Mouse (Mus musculus) embryonic facial prominence, embryonic 11.5 days (tissue): Measurements from ENCODE around the gene Spock1. TPM values are rescaled to one million over a fixed set of nuclear protein-coding genes. Genes with fewer than 3 reads are reported as not detected.

Source experiments
- ATAC-seq: fragments of 200-750 bp; cut with Nextera tagmentation; replicated peaks from 2 replicates; pipeline ENCODE4 v1.8.0; 2017; ENCODE audit warnings: low read depth; ENCODE audit not compliant: insufficient number of reproducible peaks, low FRiP score, low TSS enrichment
- DNase-seq: peaks from one replicate; pipeline ENCODE4 v3.0.0-alpha.2; 2015; ENCODE audit warnings: low spot score
- H3K27ac ChIP-seq: fragments of 300-500 bp; sonication (generic); replicated peaks from 2 replicates; pipeline ENCODE4 v1.5.1; 2014; ENCODE audit warnings: mild to moderate bottlenecking, low read depth, low read length, control low read depth
- H3K27me3 ChIP-seq: fragments of 300-500 bp; sonication (generic); 2 replicates; pipeline ENCODE4 v1.6.1; 2014; ENCODE audit warnings: mild to moderate bottlenecking, low read length, moderate library complexity, mixed read lengths; ENCODE audit not compliant: control insufficient read depth, insufficient read depth
- H3K36me3 ChIP-seq: fragments of 300-500 bp; sonication (generic); replicated peaks from 2 replicates; pipeline ENCODE4 v1.6.1; 2014; ENCODE audit warnings: low read depth, mild to moderate bottlenecking, low read length, moderate library complexity, mixed read lengths; ENCODE audit not compliant: control insufficient read depth, insufficient read depth
- H3K4me1 ChIP-seq: fragments of 300-500 bp; sonication (generic); 2 replicates; pipeline ENCODE4 v1.6.1; 2014; ENCODE audit warnings: low read length, mixed read lengths; ENCODE audit not compliant: control insufficient read depth, insufficient read depth
- H3K4me2 ChIP-seq: fragments of 300-500 bp; sonication (generic); 2 replicates; pipeline ENCODE4 v1.6.1; 2014; ENCODE audit warnings: low read depth, mild to moderate bottlenecking, control low read depth, low read length, moderate library complexity
- H3K4me3 ChIP-seq: fragments of 300-500 bp; sonication (generic); 2 replicates; pipeline ENCODE4 v1.5.1; 2014; ENCODE audit warnings: low read depth, low read length, control low read depth
- H3K9ac ChIP-seq: fragments of 300-500 bp; sonication (generic); replicated peaks from 2 replicates; pipeline ENCODE4 v1.6.1; 2014; ENCODE audit warnings: mild to moderate bottlenecking, control low read depth, low read length
- H3K9me3 ChIP-seq: fragments of 300-500 bp; sonication (generic); replicated peaks from 2 replicates; pipeline ENCODE4 v1.6.1; 2016; ENCODE audit warnings: mild to moderate bottlenecking, low read length, inconsistent platforms, mixed read lengths; ENCODE audit not compliant: control insufficient read depth
- WGBS: fragments of 180-500 bp; shearing (Covaris S2); extraction: QIAGEN DNeasy Blood & Tissue Kit; methylation state at CpG from one replicate; pipeline ENCODE4 v1.1.7; 2014; 5-methylcytosine and 5-hydroxymethylcytosine counted together
- polyA plus RNA-seq: library from polyadenylated mRNA; unstranded; fragments of >200 nt; fragmentation: Nextera tagmentation; extraction: Ambion mirVana; gene quantifications from 2 replicates; pipeline ENCODE4 v1.2.1, GENCODE M21; 2014

The Spock1 gene
- polyA plus RNA-seq, 1 experiment from 2014 or later: 7.6 TPM

GRCm38 (mm10) chr13:57667621-57668020, 240.5 kb downstream of the Spock1 start:
- no peak overlapping the region for H3K4me3 ChIP-seq
- 48% methylated on average over 3 of the region's 3 CpGs for WGBS
- H3K27ac ChIP-seq: no peak overlapping the region
- H3K36me3 ChIP-seq: no peaks in the 10 kb centered on the region
- no peaks in the 10 kb centered on the region for H3K9me3 ChIP-seq
- no peaks in the 10 kb centered on the region for H3K27me3 ChIP-seq
- H3K4me2 ChIP-seq: no peak overlapping the region
- ATAC-seq (no peak), DNase-seq (peak; percentile 59)
- no peaks in the 10 kb centered on the region for H3K4me1 ChIP-seq
- no peak overlapping the region for H3K9ac ChIP-seq

GRCm38 (mm10) chr13:57666173-57666842, 241.8 kb downstream of the Spock1 start:
- WGBS: 50% methylated on average over 9 of the region's 9 CpGs
- no peak overlapping the region for H3K4me3 ChIP-seq
- ATAC-seq (no peak), DNase-seq (no peak)
- H3K9ac ChIP-seq: no peak overlapping the region
- no peak overlapping the region for H3K27ac ChIP-seq
- H3K27me3 ChIP-seq: no peaks in the 10 kb centered on the region
- no peak overlapping the region for H3K4me2 ChIP-seq
- H3K4me1 ChIP-seq: no peaks in the 10 kb centered on the region
- H3K9me3 ChIP-seq: no peaks in the 10 kb centered on the region
- no peaks in the 10 kb centered on the region for H3K36me3 ChIP-seq

- Histone ChIP-seq H3K9ac (no peak overlapping the region), H3K4me2 (no peak overlapping the region), H3K4me3 (no peak overlapping the region), H3K27ac (no peak overlapping the region), H3K27me3 (no peaks in the 10 kb centered on the region), H3K36me3 (no peaks in the 10 kb centered on the region), H3K4me1 (no peaks in the 10 kb centered on the region), H3K9me3 (no peaks in the 10 kb centered on the region)
- ATAC-seq (no peak), DNase-seq (no peak)
- WGBS: 80% methylated on average over 4 of the region's 4 CpGs
Observed at GRCm38 (mm10) chr13:57662554-57662953, 245.6 kb downstream of the Spock1 start.

GRCm38 (mm10) chr13:57660523-57660922, 247.6 kb downstream of the Spock1 start:
- DNase-seq (no peak), ATAC-seq (no peak)
- 87% methylated on average over 2 of the region's 2 CpGs for WGBS
- Histone ChIP-seq H3K4me1 (no peaks in the 10 kb centered on the region), H3K36me3 (no peaks in the 10 kb centered on the region), H3K4me3 (no peak overlapping the region), H3K27me3 (no peaks in the 10 kb centered on the region), H3K9ac (no peak overlapping the region), H3K27ac (no peak overlapping the region), H3K9me3 (no peaks in the 10 kb centered on the region), H3K4me2 (no peak overlapping the region)

- Histone ChIP-seq H3K4me3 (no peak overlapping the region), H3K9me3 (no peaks in the 10 kb centered on the region), H3K4me2 (no peak overlapping the region), H3K27ac (no peak overlapping the region), H3K27me3 (no peaks in the 10 kb centered on the region), H3K36me3 (no peaks in the 10 kb centered on the region), H3K9ac (no peak overlapping the region), H3K4me1 (no peaks in the 10 kb centered on the region)
- ATAC-seq: no peak
- DNase-seq: no peak
- 77% methylated on average over 3 of the region's 3 CpGs for WGBS
Observed at GRCm38 (mm10) chr13:57659872-57660271, 248.3 kb downstream of the Spock1 start.

GRCm38 (mm10) chr13:57656606-57657005, 251.5 kb downstream of the Spock1 start:
- ATAC-seq: no peak
- no peak overlapping the region for H3K4me3 ChIP-seq
- H3K9ac ChIP-seq: no peak overlapping the region
- no peak overlapping the region for H3K27ac ChIP-seq
- no peaks in the 10 kb centered on the region for H3K9me3 ChIP-seq
- no peak overlapping the region for H3K4me2 ChIP-seq
- H3K4me1 ChIP-seq: no peaks in the 10 kb centered on the region
- no peak for DNase-seq
- 69% methylated on average over 8 of the region's 8 CpGs for WGBS
- no peaks in the 10 kb centered on the region for H3K36me3 ChIP-seq
- H3K27me3 ChIP-seq: no peaks in the 10 kb centered on the region

GRCm38 (mm10) chr13:57654362-57654761, 253.8 kb downstream of the Spock1 start:
- Histone ChIP-seq H3K36me3 (no peaks in the 10 kb centered on the region), H3K9me3 (no peaks in the 10 kb centered on the region), H3K4me3 (no peak overlapping the region), H3K4me2 (no peak overlapping the region), H3K4me1 (no peaks in the 10 kb centered on the region), H3K27ac (no peak overlapping the region), H3K9ac (no peak overlapping the region), H3K27me3 (no peaks in the 10 kb centered on the region)
- DNase-seq (no peak), ATAC-seq (no peak)
- WGBS: 77% methylated on average over 7 of the region's 7 CpGs

- DNase-seq: no peak
- Histone ChIP-seq H3K4me2 (no peak overlapping the region), H3K4me3 (no peak overlapping the region), H3K4me1 (no peaks in the 10 kb centered on the region), H3K27ac (no peak overlapping the region), H3K36me3 (no peaks in the 10 kb centered on the region), H3K27me3 (no peaks in the 10 kb centered on the region), H3K9ac (no peak overlapping the region), H3K9me3 (no peaks in the 10 kb centered on the region)
- 84% methylated on average over 4 of the region's 4 CpGs for WGBS
- ATAC-seq: no peak
Observed at GRCm38 (mm10) chr13:57651236-57651635, 256.9 kb downstream of the Spock1 start.
